Mouse (Mus musculus) testis, adult 2 months (tissue): Measurements from ENCODE around the gene Afap1l2. TPM values are rescaled to one million over a fixed set of nuclear protein-coding genes. Genes with fewer than 3 reads are reported as not detected.

ENCODE experiments used
- H3K27ac ChIP-seq: fragments of 200-500 bp; 2 replicates; pipeline ENCODE4 v1.5.1; 2012; ENCODE audit warnings: low read depth, low read length; ENCODE audit not compliant: control insufficient read depth, insufficient read depth
- H3K27me3 ChIP-seq: fragments of 200-500 bp; 2 replicates; pipeline ENCODE4 v1.6.1; 2012; ENCODE audit warnings: mild to moderate bottlenecking, low read length, moderate library complexity; ENCODE audit not compliant: control insufficient read depth, insufficient read depth
- H3K36me3 ChIP-seq: fragments of 200-500 bp; 2 replicates; pipeline ENCODE4 v1.6.1; 2012; ENCODE audit warnings: mild to moderate bottlenecking, low read length; ENCODE audit not compliant: control insufficient read depth, insufficient read depth
- H3K4me1 ChIP-seq: fragments of 200-500 bp; 2 replicates; pipeline ENCODE4 v1.6.1; 2012; ENCODE audit warnings: low read length; ENCODE audit not compliant: control insufficient read depth, insufficient read depth
- H3K4me3 ChIP-seq: fragments of 200-500 bp; 2 replicates; pipeline ENCODE4 v1.5.1; 2012; ENCODE audit warnings: low read depth, mild to moderate bottlenecking, low read length, moderate library complexity, mixed read lengths; ENCODE audit not compliant: control insufficient read depth
- CTCF ChIP-seq: fragments of 200-500 bp; IDR thresholded peaks from 2 replicates; pipeline ENCODE4 v1.5.1; 2012; ENCODE audit warnings: low read depth, mild to moderate bottlenecking, inconsistent platforms, low read length, moderate library complexity; ENCODE audit not compliant: control insufficient read depth, insufficient read depth, insufficient replicate concordance
- POLR2A ChIP-seq: fragments of 200-500 bp; IDR thresholded peaks from 2 replicates; pipeline ENCODE4 v1.6.1; 2012; ENCODE audit warnings: low read depth, mild to moderate bottlenecking, inconsistent platforms, low read length, moderate library complexity; ENCODE audit not compliant: control insufficient read depth
- polyA plus RNA-seq: library from polyadenylated mRNA; depleted of rRNA; stranded (reverse); fragments of >200 nt; gene quantifications from 2 replicates; pipeline ENCODE4 v1.2.3, GENCODE M21; 2012; rRNA removed

Afap1l2 gene
- polyA plus RNA-seq, 1 experiment = 0.51 TPM

DNA sequence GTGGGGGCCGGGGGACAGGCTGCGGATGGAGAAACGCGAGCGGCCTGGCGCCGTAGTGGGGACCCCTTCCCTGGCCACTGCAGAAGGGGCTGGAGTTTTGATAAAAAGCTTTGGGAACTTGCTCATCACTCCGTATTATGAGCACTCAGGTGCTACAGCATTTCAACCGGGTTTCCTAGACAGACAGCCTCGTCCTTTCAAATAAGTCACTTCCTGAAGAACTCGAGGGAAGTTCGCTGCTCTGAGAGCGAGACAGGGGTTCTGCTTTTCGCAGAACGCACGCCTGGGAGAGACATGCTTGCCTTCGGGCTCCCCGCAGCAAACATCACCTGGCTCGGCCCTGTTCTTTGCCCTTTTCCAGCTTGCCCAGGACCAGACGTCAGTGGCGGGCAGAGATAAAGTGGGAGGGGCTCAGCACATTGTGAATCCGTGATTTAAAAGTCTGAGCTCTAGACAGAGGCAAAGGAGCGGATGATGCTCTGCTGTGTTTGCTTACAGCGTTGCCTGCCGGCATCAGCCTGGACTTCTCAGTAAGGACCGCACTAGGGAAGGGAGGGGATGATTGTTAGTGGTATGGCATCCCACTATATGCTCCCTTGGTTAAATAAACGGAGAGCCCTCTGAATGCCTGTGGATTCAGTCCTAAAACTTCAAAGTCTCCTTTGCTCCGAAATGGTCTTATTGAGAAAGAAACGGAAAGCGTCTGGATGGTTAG, 133.3 kb downstream of the Afap1l2 start:
- no peak for TF ChIP-seq CTCF
- TF ChIP-seq POLR2A = no peak
- Histone ChIP-seq H3K27ac (no peak overlapping the region), H3K36me3 (no peaks in the 10 kb centered on the region), H3K27me3 (no peaks in the 10 kb centered on the region), H3K4me3 (peak overlapping the region; percentile 60), H3K4me1 (peaks cover 14% of the 10 kb centered on the region)

DNA sequence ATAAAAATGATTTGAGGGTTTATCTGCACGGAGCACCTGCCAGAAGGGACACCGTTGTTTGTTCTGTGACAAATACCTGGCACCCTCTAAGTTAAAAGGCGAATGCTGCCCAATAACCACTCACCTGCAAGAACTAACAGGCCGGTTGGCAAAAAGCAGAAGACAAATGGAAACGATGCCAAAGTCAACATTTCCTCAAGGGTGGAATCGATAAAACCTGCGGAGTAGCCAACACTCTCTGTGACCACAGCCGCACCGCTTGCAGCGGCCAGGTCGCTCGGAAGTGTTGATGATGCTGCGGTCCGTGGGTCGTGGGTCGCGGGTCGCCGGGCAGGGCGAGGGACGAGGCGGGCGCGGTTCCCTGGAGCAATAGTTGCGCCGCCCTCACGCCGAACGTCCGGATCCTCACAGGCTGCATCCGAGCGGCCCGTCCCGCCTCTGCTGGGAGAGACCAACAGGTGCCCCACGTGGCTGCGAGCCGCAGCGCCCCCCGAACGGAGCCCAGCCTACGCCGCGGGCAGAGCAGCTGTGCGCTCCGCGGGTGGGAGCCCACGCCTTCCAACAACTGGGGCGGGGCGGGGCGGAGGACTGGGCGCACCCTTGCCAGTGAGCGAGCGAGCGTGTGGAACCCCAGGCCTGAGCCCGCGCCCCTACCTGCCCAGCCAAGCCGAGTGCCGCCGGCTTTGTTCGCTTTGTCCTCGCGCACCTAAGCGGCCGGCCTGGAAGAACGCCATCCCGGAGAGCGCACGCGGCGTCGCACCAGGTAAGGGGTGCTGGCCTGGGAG, 134.0 kb downstream of the Afap1l2 start, which contains the start of gene Vwa2:
Vwa2 (plus strand) TSS at position 434 of the 785 bp plus-strand sequence.
- Histone ChIP-seq H3K4me1 (peaks cover 14% of the 10 kb centered on the region), H3K36me3 (no peaks in the 10 kb centered on the region), H3K27ac (no peak within 1 kb of the TSS), H3K27me3 (no peaks in the 10 kb centered on the region), H3K4me3 (peak within 1 kb of the TSS; percentile 60)
- TF ChIP-seq POLR2A (no peak), CTCF (no peak)

DNA sequence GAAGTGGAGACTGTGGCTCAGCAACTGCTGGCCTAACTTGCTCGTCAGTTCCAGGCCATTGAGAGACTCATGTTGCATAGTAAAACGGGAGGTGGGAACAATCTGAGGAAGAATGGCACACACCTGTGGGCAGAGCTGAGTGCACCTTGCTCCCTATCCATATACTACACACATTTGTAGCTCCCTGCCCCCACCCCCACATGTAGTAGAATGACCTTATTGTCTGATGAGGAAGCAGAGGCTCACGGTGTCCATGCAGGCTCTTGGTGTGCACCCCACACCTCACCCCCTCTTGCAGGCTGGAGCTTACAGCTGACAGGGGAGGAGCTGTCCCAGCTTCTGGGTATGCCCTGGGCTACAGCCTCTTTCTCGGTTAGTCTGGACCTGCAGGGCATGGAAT, 140.3 kb downstream of the Afap1l2 start:
- Histone ChIP-seq H3K27me3 (no peaks in the 10 kb centered on the region), H3K36me3 (no peaks in the 10 kb centered on the region; the same call in 1 of the 2 replicates), H3K4me1 (no peaks in the 10 kb centered on the region), H3K27ac (no peak overlapping the region), H3K4me3 (no peak overlapping the region)
- no peak for TF ChIP-seq POLR2A
- no peak for TF ChIP-seq CTCF

Other genes starting within 250 kb of the Afap1l2 start
- 13.5 and 14.2 TPM in 2 replicates for gene Ccdc186, start 186.0 kb downstream of the Afap1l2 start, polyA plus RNA-seq
- 55.7 and 67.1 TPM in 2 replicates for gene Tdrd1, start 182.0 kb downstream of the Afap1l2 start, polyA plus RNA-seq
- gene Vwa2, start 134.0 kb downstream of the Afap1l2 start, polyA plus RNA-seq = 0.42 and 0.87 TPM in 2 replicates